Mouse (Mus musculus) embryonic facial prominence, embryonic 15.5 days (tissue): ENCODE measurements around the gene Acat2. TPM values are rescaled to one million over a fixed set of nuclear protein-coding genes. Genes with fewer than 3 reads are reported as not detected.
"Not testable (repeated sequence)": the region's sequence is repeated elsewhere in the genome, so short reads cannot be mapped to it uniquely, and the experiment has no call there.

Experiments used
- ATAC-seq: fragments of 200-750 bp; cut with Nextera tagmentation; 2 replicates; pipeline ENCODE4 v1.8.0; 2017; ENCODE audit warnings: low read depth, moderate TSS enrichment; ENCODE audit not compliant: insufficient number of reproducible peaks, low FRiP score, low TSS enrichment
- H3K27ac ChIP-seq: fragments of 300-500 bp; sonication (generic); replicated peaks from 2 replicates; pipeline ENCODE4 v1.5.1; 2015; ENCODE audit warnings: mild to moderate bottlenecking, inconsistent platforms
- H3K27me3 ChIP-seq: fragments of 300-500 bp; sonication (generic); 2 replicates; pipeline ENCODE4 v1.6.1; 2015; ENCODE audit warnings: inconsistent platforms
- H3K36me3 ChIP-seq: fragments of 300-500 bp; sonication (generic); 2 replicates; pipeline ENCODE4 v1.6.1; 2015; ENCODE audit warnings: mild to moderate bottlenecking, inconsistent platforms
- H3K4me1 ChIP-seq: fragments of 300-500 bp; sonication (generic); 2 replicates; pipeline ENCODE4 v1.6.1; 2015; ENCODE audit warnings: inconsistent platforms
- H3K4me2 ChIP-seq: fragments of 300-500 bp; sonication (generic); replicated peaks from 2 replicates; pipeline ENCODE4 v1.6.1; 2015; ENCODE audit warnings: mild to moderate bottlenecking, inconsistent platforms
- H3K4me3 ChIP-seq: fragments of 300-500 bp; sonication (generic); replicated peaks from 2 replicates; pipeline ENCODE4 v1.5.1; 2015; ENCODE audit warnings: mild to moderate bottlenecking, inconsistent platforms
- H3K9ac ChIP-seq: fragments of 300-500 bp; sonication (generic); 2 replicates; pipeline ENCODE4 v1.6.1; 2015; ENCODE audit warnings: inconsistent platforms
- H3K9me3 ChIP-seq: fragments of 300-500 bp; sonication (generic); replicated peaks from 2 replicates; pipeline ENCODE4 v1.6.1; 2016; ENCODE audit warnings: inconsistent platforms
- WGBS: fragments of 180-500 bp; shearing (Covaris S2); methylation state at CpG from one replicate; pipeline ENCODE4 v1.1.7; 2015; 5-methylcytosine and 5-hydroxymethylcytosine counted together
- polyA plus RNA-seq: library from polyadenylated mRNA; unstranded; fragments of >200 nt; fragmentation: Nextera tagmentation; extraction: Ambion mirVana; gene quantifications from 2 replicates; pipeline ENCODE4 v1.2.1, GENCODE M21; 2015

Acat2 gene
- 121 and 128 TPM in 2 replicates for polyA plus RNA-seq

DNA sequence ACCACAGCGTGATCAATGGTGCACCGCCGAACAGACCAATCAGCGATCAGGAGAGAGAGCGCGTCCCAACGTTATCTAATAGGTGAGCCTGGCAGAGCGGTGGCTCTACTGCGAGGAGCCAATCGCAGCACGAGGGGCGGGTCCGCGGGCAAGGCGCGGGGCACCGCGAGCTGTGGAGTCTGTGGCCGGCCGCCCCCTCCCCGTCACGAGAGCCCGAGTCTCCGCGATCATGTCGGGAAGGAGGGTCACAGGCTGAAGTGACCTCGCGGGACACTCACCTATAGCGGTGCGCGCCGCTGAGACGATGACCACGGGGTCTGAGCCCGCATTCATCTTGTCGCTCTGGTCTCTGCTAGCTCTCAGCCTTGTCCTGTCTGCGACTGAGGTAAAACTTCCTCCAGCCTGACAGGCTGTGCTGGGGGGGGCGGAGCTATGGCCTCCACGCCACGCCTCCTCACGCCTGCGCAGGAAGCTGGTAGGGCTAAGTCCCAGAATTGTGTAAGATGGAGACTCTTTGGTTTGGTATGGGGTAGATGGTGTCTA is at the start of gene Acat2:
Gene Acat2 (minus strand): TSS at position 417 of the 543 bp plus-strand sequence.
- Histone ChIP-seq H3K4me2 (peak within 1 kb of the TSS; percentile 79), H3K36me3 (peaks cover 21% of the 10 kb centered on the region; the same call in 1 of the 2 replicates), H3K4me1 (peaks cover 9% of the 10 kb centered on the region; the same call in 1 of the 2 replicates), H3K9me3 (no peaks in the 10 kb centered on the region), H3K27me3 (no peaks in the 10 kb centered on the region), H3K4me3 (peak within 1 kb of the TSS; percentile 81), H3K9ac (peak within 1 kb of the TSS; percentile 47), H3K27ac (peak within 1 kb of the TSS; percentile 89)
- WGBS: under 1% methylated on average over 42 of the region's 42 CpGs
- peak; percentile 98 for ATAC-seq

DNA sequence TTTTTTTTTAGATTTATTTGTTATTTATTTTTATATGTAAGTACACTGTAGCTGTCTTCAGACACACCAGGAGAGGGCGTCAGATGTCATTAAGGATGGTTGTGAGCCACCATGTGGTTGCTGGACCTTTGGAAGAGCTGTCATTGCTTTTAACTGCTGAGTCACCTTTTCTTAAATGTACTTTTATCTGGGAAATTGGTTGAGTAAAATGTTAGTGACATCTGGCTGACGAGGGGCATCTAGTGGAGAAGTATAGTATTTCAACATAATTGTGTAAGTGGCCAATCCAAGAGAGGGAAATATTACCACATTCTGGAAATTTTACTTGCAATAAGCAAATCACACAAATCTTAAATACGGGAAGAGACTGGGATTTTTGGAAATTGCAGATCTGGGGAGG is 49.3 kb upstream of the Acat2 start:
- peaks cover 34% of the 10 kb centered on the region for H3K36me3 ChIP-seq
- peaks cover 15% of the 10 kb centered on the region for H3K4me1 ChIP-seq
- no peak for ATAC-seq
- 18% methylated on average over 3 of the region's 3 CpGs for WGBS
- no peak overlapping the region for H3K27ac ChIP-seq
- no peak overlapping the region for H3K4me3 ChIP-seq
- H3K9ac ChIP-seq: no peak overlapping the region
- no peak overlapping the region for H3K4me2 ChIP-seq
- H3K9me3 ChIP-seq: no peaks in the 10 kb centered on the region
- no peaks in the 10 kb centered on the region for H3K27me3 ChIP-seq

DNA sequence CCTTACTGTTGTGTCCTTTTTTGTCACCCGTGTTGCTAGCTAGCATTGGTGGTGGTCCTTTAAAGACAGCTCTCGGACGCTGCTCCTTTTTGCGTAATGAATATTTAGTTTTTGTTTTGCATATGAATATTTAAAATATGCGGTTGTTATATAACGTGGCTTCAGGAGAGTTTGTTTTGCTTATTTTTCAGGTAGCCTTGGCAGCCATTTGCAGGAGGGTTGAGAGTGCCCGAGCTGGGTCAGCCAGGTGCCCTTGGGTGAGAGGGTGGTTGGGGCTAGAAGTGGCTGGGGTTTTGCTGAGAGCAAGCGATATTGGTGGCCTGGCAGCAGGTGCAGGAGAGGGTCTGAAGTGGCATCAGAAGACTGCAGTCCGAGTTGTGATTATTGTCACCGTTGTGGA is 48.0 kb upstream of the Acat2 start:
- H3K27ac ChIP-seq: no peak overlapping the region
- peak overlapping the region; percentile 53; the same call in 1 of the 2 replicates for H3K9ac ChIP-seq
- H3K4me2 ChIP-seq: peak overlapping the region; percentile 70
- no peaks in the 10 kb centered on the region for H3K27me3 ChIP-seq
- H3K4me3 ChIP-seq: peak overlapping the region; percentile 94
- no peak for ATAC-seq
- H3K9me3 ChIP-seq: no peaks in the 10 kb centered on the region
- WGBS: 2% methylated on average over 10 of the region's 10 CpGs
- peaks cover 22% of the 10 kb centered on the region for H3K36me3 ChIP-seq
- H3K4me1 ChIP-seq: peaks cover 15% of the 10 kb centered on the region

DNA sequence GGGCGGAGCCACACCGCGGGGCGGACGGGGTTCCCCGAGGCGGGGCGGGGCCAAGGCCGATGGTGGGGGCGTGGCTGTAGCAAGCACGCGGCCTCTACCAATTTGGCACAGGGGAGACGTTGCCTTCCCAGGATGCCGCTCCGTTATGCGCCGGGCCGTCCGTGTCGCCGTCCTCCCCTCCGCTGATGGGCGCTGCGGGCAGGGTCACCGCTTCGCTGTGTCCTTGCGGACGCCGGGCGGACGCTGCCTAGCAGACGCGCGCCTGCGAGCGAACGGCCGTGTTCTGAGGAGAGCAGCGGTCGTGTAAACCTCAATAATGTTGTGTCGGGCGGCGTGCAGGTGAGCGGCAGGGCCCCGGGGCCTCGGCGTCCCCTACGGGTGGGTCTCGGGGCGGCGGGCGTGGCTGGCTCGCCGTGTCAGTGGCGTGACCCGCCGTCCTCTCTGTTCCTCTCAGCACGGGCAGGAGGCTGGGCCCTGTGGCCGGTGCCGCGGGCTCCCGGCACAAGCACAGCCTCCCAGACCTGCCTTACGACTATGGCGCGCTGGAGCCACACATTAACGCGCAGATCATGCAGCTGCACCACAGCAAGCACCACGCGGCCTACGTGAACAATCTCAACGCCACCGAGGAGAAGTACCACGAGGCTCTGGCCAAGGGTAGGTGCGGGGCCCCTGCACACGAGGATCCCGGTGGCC is 47.3 kb upstream of the Acat2 start:
- no peaks in the 10 kb centered on the region for H3K9me3 ChIP-seq
- peak overlapping the region; percentile 94 for H3K4me3 ChIP-seq
- H3K27ac ChIP-seq: peak overlapping the region; percentile 88
- no peaks in the 10 kb centered on the region for H3K27me3 ChIP-seq
- H3K4me2 ChIP-seq: peak overlapping the region; percentile 70
- peak overlapping the region; percentile 53 for H3K9ac ChIP-seq
- ATAC-seq: peak; percentile 99
- H3K4me1 ChIP-seq: peaks cover 15% of the 10 kb centered on the region
- under 1% methylated on average over 76 of the region's 76 CpGs for WGBS
- peaks cover 15% of the 10 kb centered on the region for H3K36me3 ChIP-seq

DNA sequence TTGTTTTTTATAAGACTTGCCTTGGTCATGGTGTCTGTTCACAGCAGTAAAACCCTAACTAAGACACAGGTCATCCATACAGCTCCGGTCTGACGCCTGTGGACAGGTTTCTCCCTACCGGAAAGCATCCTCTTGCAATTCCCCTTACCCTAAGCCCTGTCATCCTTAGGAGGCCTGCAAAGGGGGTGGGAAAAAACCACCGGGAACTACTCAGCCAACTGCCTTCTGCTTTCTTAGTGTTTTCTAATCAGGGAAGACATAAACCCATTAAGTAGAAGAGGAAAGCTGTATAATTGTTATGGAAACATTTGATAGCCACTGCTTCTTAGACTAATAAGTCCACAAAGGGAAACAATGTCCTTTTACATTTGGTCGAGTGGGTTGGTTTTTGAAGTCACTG is 46.4 kb upstream of the Acat2 start:
- Histone ChIP-seq H3K4me1 (peaks cover 15% of the 10 kb centered on the region), H3K4me3 (peak overlapping the region; percentile 94), H3K27ac (0 out of 2 replicates have a peak overlapping the region, but pooled peaks have one; percentile 88), H3K9me3 (no peaks in the 10 kb centered on the region), H3K4me2 (peak overlapping the region; percentile 70), H3K36me3 (peaks cover 11% of the 10 kb centered on the region), H3K9ac (no peak overlapping the region), H3K27me3 (no peaks in the 10 kb centered on the region)
- 48% methylated on average over 5 of the region's 5 CpGs for WGBS
- no peak for ATAC-seq

DNA sequence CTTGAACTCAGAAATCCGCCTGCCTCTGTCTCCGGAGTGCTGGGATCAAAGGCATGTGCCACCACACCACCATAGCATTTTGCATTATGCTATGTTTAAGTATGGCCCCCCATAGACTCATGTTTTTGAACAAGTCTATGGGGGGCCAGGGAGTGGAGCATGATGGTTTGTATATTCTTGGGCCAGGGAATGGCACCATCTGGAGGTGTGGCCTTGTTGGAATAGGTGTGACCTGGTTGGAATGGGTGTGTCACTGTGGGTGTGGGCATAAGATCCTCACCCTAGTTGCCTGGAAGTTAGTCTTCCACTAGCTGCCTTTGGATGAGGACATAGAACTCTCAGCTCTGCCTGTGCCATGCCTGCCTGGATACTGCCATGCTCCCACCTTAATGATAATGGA is 46.0 kb upstream of the Acat2 start, which contains the start of gene Sod2:
Gene Sod2 (plus strand): TSS at position 301 of the 400 bp plus-strand sequence.
- peak within 1 kb of the TSS; percentile 94 for H3K4me3 ChIP-seq
- H3K27ac ChIP-seq: peak within 1 kb of the TSS; percentile 88
- WGBS: 91% methylated on average over 2 of the region's 2 CpGs
- H3K36me3 ChIP-seq, H3K27me3 ChIP-seq, H3K9me3 ChIP-seq, ATAC-seq: not testable (repeated sequence)
- H3K9ac ChIP-seq: peak within 1 kb of the TSS; percentile 15; the same call in 1 of the 2 replicates
- H3K4me2 ChIP-seq: peak within 1 kb of the TSS; percentile 70
- peaks cover 15% of the 10 kb centered on the region for H3K4me1 ChIP-seq

DNA sequence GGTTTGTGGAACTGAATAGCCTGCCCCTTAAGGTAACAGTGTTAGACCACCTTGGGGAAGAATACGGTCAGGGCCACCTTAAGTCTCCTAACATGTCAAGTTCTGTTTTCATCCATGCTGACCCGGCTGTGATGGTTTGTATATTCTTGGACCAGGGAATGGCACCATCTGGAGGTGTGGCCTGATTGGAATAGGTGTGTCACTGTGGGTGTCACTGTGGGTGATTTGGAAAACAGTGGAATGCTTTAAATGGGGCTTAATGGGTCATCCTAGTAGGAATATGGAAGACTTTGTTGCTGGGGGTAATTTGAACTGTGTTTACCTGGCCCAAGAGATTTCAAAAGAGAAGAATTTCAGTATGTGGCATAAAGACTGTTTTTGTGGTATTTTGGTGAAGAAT is 43.9 kb upstream of the Acat2 start:
- not testable (repeated sequence) for ATAC-seq, H3K9ac ChIP-seq, H3K27me3 ChIP-seq, H3K36me3 ChIP-seq, H3K4me3 ChIP-seq, H3K27ac ChIP-seq, H3K9me3 ChIP-seq, H3K4me2 ChIP-seq
- WGBS: 69% methylated on average over 2 of the region's 2 CpGs
- peaks cover 15% of the 10 kb centered on the region for H3K4me1 ChIP-seq

DNA sequence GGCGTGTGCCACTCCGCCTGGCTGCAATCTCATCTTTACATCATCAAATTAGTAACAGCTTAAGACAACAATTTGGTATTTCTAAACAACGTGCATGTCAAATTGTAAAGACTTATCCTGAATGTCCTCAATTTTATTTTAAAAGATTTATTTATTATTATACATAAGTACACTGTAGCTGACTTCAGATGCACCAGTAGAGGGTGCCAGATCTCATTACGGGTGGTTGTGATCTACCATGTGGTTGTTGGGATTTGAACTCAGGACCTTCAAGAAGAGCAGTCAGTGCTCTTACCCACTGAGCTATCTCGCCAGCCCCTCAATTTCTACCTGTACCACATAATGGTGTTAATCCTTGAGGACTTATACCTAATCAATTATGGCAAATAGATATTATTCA is 41.7 kb upstream of the Acat2 start:
- H3K9me3 ChIP-seq, H3K36me3 ChIP-seq: not testable (repeated sequence)
- 84% methylated on average over 5 of the region's 5 CpGs for WGBS

DNA sequence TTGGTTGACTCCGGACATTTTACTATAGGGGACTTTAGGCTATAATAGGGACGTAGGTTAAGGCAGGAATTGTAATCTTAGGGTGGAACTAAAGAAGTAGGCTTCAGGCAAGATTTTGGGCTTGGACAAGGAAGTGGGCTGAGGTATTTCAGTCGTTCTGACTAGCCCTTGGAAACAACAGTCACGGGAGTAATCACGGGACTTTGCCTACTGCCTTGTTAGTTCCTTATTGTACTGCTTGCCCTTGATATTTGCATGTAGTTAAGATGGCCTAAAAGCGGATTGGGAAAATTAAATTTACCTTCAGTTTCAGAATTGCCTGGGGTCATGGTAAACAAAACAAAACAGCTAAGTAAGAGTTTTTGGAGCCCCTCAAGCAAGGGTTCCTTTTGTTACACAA is 38.5 kb upstream of the Acat2 start:
- Histone ChIP-seq H3K27me3 (no peaks in the 10 kb centered on the region), H3K9ac (no peak overlapping the region), H3K4me1 (no peaks in the 10 kb centered on the region), H3K9me3 (no peaks in the 10 kb centered on the region), H3K36me3 (no peaks in the 10 kb centered on the region), H3K4me3 (no peak overlapping the region), H3K4me2 (no peak overlapping the region), H3K27ac (no peak overlapping the region)
- 66% methylated on average over 6 of the region's 6 CpGs for WGBS
- ATAC-seq: no peak

More for the DNA sequence above, 41.7 kb upstream of the Acat2 start:
- H3K9ac ChIP-seq, H3K4me3 ChIP-seq, H3K27me3 ChIP-seq, H3K4me2 ChIP-seq, H3K27ac ChIP-seq, ATAC-seq, H3K4me1 ChIP-seq: not testable (repeated sequence)

DNA sequence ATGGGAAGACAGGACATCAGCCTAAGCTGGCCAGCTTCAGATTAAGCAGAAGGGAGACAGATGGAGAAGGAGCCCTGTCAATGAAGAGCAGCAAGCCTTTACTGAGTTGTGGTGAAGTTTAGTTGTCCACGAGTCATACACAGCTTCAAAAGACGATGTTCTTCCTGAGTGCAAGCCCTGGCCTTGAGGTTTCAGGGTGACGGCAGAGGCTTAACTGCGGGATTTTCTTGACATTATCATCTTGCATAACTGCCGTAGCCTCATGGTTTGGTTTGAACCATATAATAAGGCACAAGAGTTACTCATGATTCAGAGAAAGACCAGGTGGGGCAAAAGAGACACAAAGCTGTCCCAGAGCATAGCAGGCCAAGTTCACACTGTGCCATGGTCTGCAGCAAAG is 37.3 kb upstream of the Acat2 start:
- 83% methylated on average over 5 of the region's 5 CpGs for WGBS
- H3K27ac ChIP-seq: no peak overlapping the region

DNA sequence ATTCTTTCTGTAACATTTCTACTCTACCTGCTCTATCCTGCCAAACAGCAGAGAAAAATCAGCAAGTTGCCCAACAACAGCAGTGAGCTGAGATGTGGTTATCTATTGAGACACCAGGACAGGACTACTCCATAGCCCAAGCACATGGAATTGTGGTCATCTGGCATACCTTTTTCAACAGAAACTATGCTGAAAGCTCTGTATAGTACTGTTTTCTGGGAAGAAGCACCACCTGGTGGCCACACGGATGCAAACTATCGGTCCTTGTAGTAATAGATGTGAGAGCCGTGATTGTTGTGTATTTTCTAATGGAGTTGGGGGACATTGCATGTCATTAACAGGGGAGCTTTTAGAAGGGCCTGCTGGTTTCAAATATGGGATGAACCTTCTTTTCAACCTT is 35.8 kb upstream of the Acat2 start:
- H3K4me2 ChIP-seq: no peak overlapping the region
- no peak overlapping the region for H3K4me3 ChIP-seq
- H3K36me3 ChIP-seq: no peaks in the 10 kb centered on the region
- no peak for ATAC-seq
- H3K4me1 ChIP-seq: no peaks in the 10 kb centered on the region
- no peak overlapping the region for H3K9ac ChIP-seq
- 21% methylated on average over 3 of the region's 3 CpGs for WGBS
- H3K9me3 ChIP-seq: no peaks in the 10 kb centered on the region
- no peaks in the 10 kb centered on the region for H3K27me3 ChIP-seq
- no peak overlapping the region for H3K27ac ChIP-seq

More for the DNA sequence above, 37.3 kb upstream of the Acat2 start:
- Histone ChIP-seq H3K4me2 (no peak overlapping the region), H3K4me1 (no peaks in the 10 kb centered on the region), H3K9ac (no peak overlapping the region), H3K4me3 (no peak overlapping the region), H3K27me3 (no peaks in the 10 kb centered on the region), H3K9me3 (no peaks in the 10 kb centered on the region), H3K36me3 (no peaks in the 10 kb centered on the region)
- ATAC-seq: no peak
